Mouse (Mus musculus): ENCODE data around the gene Htatsf1. TPM values are rescaled to one million over a fixed set of nuclear protein-coding genes. Genes with fewer than 3 reads are reported as not detected.

The Htatsf1 gene
- polyA plus RNA-seq, 1 experiment from 2014 or later: 83.9 TPM

- H3K4me2 ChIP-seq (ENCODE audit: low read depth, low read length): no peak overlapping the region
- ATAC-seq (ENCODE audit: low read depth): no peak
- no peak overlapping the region for H3K27ac ChIP-seq (ENCODE audit: low read depth, low read length)
- H3K9me3 ChIP-seq (ENCODE audit: control insufficient read depth, low read length): no peaks in the 10 kb centered on the region
- H3K4me1 ChIP-seq (ENCODE audit: control insufficient read depth, insufficient read depth, low read length): no peaks in the 10 kb centered on the region
- H3K27me3 ChIP-seq (ENCODE audit: control insufficient read depth, insufficient read depth, low read length): no peaks in the 10 kb centered on the region
- 92% methylated on average over 3 of the region's 3 CpGs for WGBS
- H3K36me3 ChIP-seq (ENCODE audit: control insufficient read depth, insufficient read depth, low read length): no peaks in the 10 kb centered on the region
- no peak overlapping the region for H3K9ac ChIP-seq (replicated peaks; ENCODE audit: low read depth, low read length)
- H3K4me3 ChIP-seq (ENCODE audit: low read depth, low read length): no peak overlapping the region
These were observed 53.6 kb downstream of the Htatsf1 start for GRCm38 (mm10) chrX:57106956-57107355.

Other genes starting within 250 kb of the Htatsf1 start
- 0.40 and 1.0 TPM in 2 replicates for gene Map7d3, start 231.3 kb upstream of the Htatsf1 start, polyA plus RNA-seq (2014; fragmentation: Nextera tagmentation; extraction: Ambion mirVana)
- 0.03 and 0.04 TPM in 2 replicates for gene Adgrg4, start 183.4 kb upstream of the Htatsf1 start, polyA plus RNA-seq (2014; fragmentation: Nextera tagmentation; extraction: Ambion mirVana)
- gene Brs3, start 10.5 kb upstream of the Htatsf1 start, polyA plus RNA-seq (2014; fragmentation: Nextera tagmentation; extraction: Ambion mirVana): 0.09 TPM in 1 of 2 replicates, not detected in the other
- gene Vgll1, start 34.5 kb downstream of the Htatsf1 start, polyA plus RNA-seq (2014; fragmentation: Nextera tagmentation; extraction: Ambion mirVana): not detected in 2 replicates
- not detected in 2 replicates for gene Cd40lg, start 158.6 kb downstream of the Htatsf1 start, polyA plus RNA-seq (2014; fragmentation: Nextera tagmentation; extraction: Ambion mirVana)